11 mouse cellular contexts compared by ENCODE assay signal in the genomic region with DNA sequence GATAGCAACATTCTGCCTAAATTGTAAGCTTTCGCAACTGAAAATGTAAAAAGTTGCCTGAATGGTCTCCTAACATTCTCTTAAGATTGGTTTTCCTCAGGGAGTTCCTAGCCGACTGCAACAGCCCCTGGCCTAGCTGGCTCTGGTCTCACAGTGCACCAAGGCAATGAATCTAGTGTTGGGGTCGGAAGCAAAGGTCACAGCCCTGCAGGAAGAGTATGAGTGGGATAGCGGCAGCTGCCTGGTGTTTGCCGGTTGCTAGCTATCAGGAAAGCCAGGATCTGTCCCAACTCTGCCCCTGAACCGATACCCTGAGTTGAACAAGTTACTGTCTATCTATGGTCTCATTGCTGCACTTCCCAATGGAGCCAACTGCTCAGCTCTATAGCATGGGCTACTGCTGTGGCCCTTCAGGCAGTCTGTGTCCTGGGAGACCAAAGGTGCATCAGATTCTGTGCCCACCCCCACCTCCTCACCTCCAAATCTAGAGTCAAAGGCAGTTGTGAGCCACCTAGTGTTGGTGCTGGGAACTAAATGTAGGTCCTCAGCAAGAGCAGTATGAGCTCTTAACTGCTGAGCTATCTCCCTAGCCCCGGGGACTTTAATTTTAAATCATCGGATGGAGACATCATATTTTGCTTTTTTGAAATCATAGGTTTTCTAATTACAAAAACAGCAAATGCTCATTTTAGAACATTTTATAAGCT. TPM values are rescaled to one million over a fixed set of nuclear protein-coding genes. Genes with fewer than 3 reads are reported as not detected.
DNase-seq lines count a peak whose midpoint lies in the region; ATAC-seq and TF ChIP-seq lines count a peak whose summit lies in the region.
"Had no signal": no experiment of that assay in that cellular context is flagged by ENCODE, and none has a peak within 500 bp of the region (broad histone marks: within the 10 kb centered on the region; RNA-seq: fewer than 3 reads in every experiment).

No protein-coding gene starts in this region.

- no peak overlapping the region for H3K9ac ChIP-seq in midbrain, embryonic 16.5 days (ENCODE audit: low read depth, low read length)
- H3K9ac ChIP-seq: stomach, embryonic 15.5 days had no signal

- no peak overlapping the region for H3K4me2 ChIP-seq in midbrain, embryonic 16.5 days (ENCODE audit: low read length)
- H3K4me2 ChIP-seq: stomach, embryonic 15.5 days had no signal

- peak; percentile 34; the same call in 1 of the 2 replicates for TF ChIP-seq CTCF in gastrocnemius, adult 2 months (IDR thresholded peaks at IDR 0.05)
- TF ChIP-seq CTCF in olfactory bulb, adult 2 months (IDR thresholded peaks at IDR 0.05; ENCODE audit: insufficient read depth, low read depth, low read length), result peak; percentile 49; the same call in 1 of the 2 replicates

- TF ChIP-seq POLR2A in olfactory bulb, adult 2 months (IDR thresholded peaks at IDR 0.05; ENCODE audit: insufficient read depth, low read depth, low read length), result no peak

- H3K9me3 ChIP-seq in midbrain, embryonic 10.5 days (replicated peaks), result no peaks in the 10 kb centered on the region
- H3K9me3 ChIP-seq in midbrain, embryonic 16.5 days (replicated peaks; ENCODE audit: control insufficient read depth, low read length, poor library complexity, severe bottlenecking), result no peaks in the 10 kb centered on the region
- H3K9me3 ChIP-seq: stomach, embryonic 15.5 days had no signal

- ATAC-seq in midbrain, embryonic 16.5 days, result no peak

- H3K4me1 ChIP-seq in midbrain, embryonic 10.5 days, result 0 out of 2 replicates have a peak, but pooled peaks cover 4% of the 10 kb centered on the region
- no peaks in the 10 kb centered on the region for H3K4me1 ChIP-seq in midbrain, embryonic 16.5 days (ENCODE audit: control insufficient read depth, insufficient read depth, low read length)
- no peaks in the 10 kb centered on the region for H3K4me1 ChIP-seq in olfactory bulb, adult 2 months (ENCODE audit: control insufficient read depth, insufficient read depth, low read length)
- H3K4me1 ChIP-seq: stomach, embryonic 15.5 days had no signal

- H3K27me3 ChIP-seq in midbrain, embryonic 10.5 days (ENCODE audit: low read depth, poor library complexity, severe bottlenecking), result no peaks in the 10 kb centered on the region
- H3K27me3 ChIP-seq in midbrain, embryonic 16.5 days (ENCODE audit: control insufficient read depth, insufficient read depth, low read depth, low read length), result no peaks in the 10 kb centered on the region
- H3K27me3 ChIP-seq: stomach, embryonic 15.5 days had no signal

- 72% methylated on average over 8 of the region's 8 CpGs for WGBS in midbrain, embryonic 10.5 days
- 77% methylated on average over 8 of the region's 8 CpGs for WGBS in midbrain, embryonic 16.5 days
- WGBS in olfactory bulb, adult 2 months, result 87% methylated on average over 8 of the region's 8 CpGs

- H3K4me3 ChIP-seq in gastrocnemius, adult 2 months, result no peak overlapping the region
- no peak overlapping the region for H3K4me3 ChIP-seq in midbrain, embryonic 10.5 days
- H3K4me3 ChIP-seq in midbrain, embryonic 16.5 days (ENCODE audit: low read depth, low read length), result no peak overlapping the region
- no peak overlapping the region for H3K4me3 ChIP-seq in olfactory bulb, adult 2 months (ENCODE audit: insufficient read depth, low read depth, low read length)
- H3K4me3 ChIP-seq: stomach, embryonic 15.5 days had no signal

- no peaks in the 10 kb centered on the region for H3K36me3 ChIP-seq in midbrain, embryonic 10.5 days
- H3K36me3 ChIP-seq in midbrain, embryonic 16.5 days (ENCODE audit: control insufficient read depth, insufficient read depth, low read length), result no peaks in the 10 kb centered on the region
- H3K36me3 ChIP-seq: stomach, embryonic 15.5 days had no signal

- H3K27ac ChIP-seq in gastrocnemius, adult 2 months, result no peak overlapping the region
- H3K27ac ChIP-seq in midbrain, embryonic 10.5 days (replicated peaks), result no peak overlapping the region
- no peak overlapping the region for H3K27ac ChIP-seq in midbrain, embryonic 16.5 days (ENCODE audit: low read length)
- no peak overlapping the region for H3K27ac ChIP-seq in olfactory bulb, adult 2 months (ENCODE audit: insufficient read depth, low read depth, low read length)
- H3K27ac ChIP-seq: stomach, embryonic 15.5 days had no signal

- intact Hi-C loops in gastrocnemius, adult 2 months (cut with DNase I), result no loop called here
- intact Hi-C loops in gastrocnemius, postnatal 36 days (cut with DNase I), result no loop called here

- DNase-seq in gastrocnemius, adult 2 months, result no peak
- DNase-seq in gastrocnemius, postnatal 36 days, result no peak
- peak; percentile 21 for DNase-seq in midbrain, embryonic 10.5 days (ENCODE audit: low spot score)
- peak; percentile 64 for DNase-seq in embryo, embryonic 10.5 days (ENCODE audit: low spot score)
- DNase-seq in layer of hippocampus, adult 9-11 months, result no peak
- DNase-seq in right cerebral cortex, postnatal 25 days, result no peak

RNA-seq across cellular contexts. Expression of a gene that starts 46.0 kb away (rescaled TPM):
- total RNA-seq in gastrocnemius, adult 2 months (2021), result not detected
- total RNA-seq in gastrocnemius, postnatal 36 days (2021), result not detected
- not detected in 2 replicates for polyA plus RNA-seq in midbrain, embryonic 10.5 days (2016; fragmentation: Nextera tagmentation; extraction: Ambion mirVana)
- polyA plus RNA-seq in midbrain, embryonic 16.5 days (2015; fragmentation: Nextera tagmentation; extraction: Ambion mirVana), result not detected in 2 replicates
- polyA plus RNA-seq in olfactory bulb, adult 2 months (2012; ENCODE audit: insufficient read depth, insufficient read length, low replicate concordance, missing spikeins), result not detected in 2 replicates
- polyA plus RNA-seq: frontal cortex, adult 2 months; large intestine, adult 2 months; stomach, embryonic 15.5 days had no signal

Comparison
In these comparisons a context has a peak if more than half of its experiments do, and no peak if none do; other contexts are left out.
1. DNase-seq: peak in midbrain, embryonic 10.5 days (single experiment) and embryo, embryonic 10.5 days (single experiment); none in gastrocnemius, adult 2 months (single experiment), gastrocnemius, postnatal 36 days (0 of 2), layer of hippocampus, adult 9-11 months (single experiment) and right cerebral cortex, postnatal 25 days (single experiment).